Comparison of ENCODE assay signal across 10 mouse cellular contexts in the genomic region with DNA sequence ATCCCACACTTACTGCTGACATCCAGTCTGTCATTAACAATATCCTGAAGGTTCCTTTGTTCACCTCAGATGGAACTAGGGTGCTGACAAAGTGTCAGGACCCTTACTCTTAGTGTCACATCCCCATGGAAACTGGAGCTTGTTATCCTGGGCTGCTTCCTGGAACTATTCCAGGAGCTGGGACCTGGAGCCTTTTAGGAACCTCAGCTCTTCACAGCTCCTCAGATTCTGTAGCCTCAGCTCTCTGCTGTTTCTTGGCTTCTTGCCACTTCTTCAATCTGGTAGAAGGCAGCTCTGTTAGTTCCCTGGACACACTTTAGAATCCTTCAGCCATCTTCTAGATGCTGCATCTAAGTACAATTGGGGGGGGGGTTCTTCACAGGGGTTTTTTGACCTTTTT.
DNase-seq lines count a peak whose midpoint lies in the region; ATAC-seq and TF ChIP-seq lines count a peak whose summit lies in the region.
"Had no signal": no experiment of that assay in that cellular context is flagged by ENCODE, and none has a peak within 500 bp of the region (broad histone marks: within the 10 kb centered on the region; RNA-seq: fewer than 3 reads in every experiment).

No protein-coding gene starts in this region.

- no peaks in the 10 kb centered on the region for H3K9me3 ChIP-seq in hindbrain, postnatal 0 days (ENCODE audit: low read length)
- no peaks in the 10 kb centered on the region for H3K9me3 ChIP-seq in hindbrain, embryonic 10.5 days
- H3K9me3 ChIP-seq in neural tube, embryonic 14.5 days (ENCODE audit: control insufficient read depth, low read length), result no peaks in the 10 kb centered on the region
- H3K9me3 ChIP-seq in limb, embryonic 14.5 days (ENCODE audit: control insufficient read depth, low read length), result no peaks in the 10 kb centered on the region

- no peaks in the 10 kb centered on the region for H3K36me3 ChIP-seq in hindbrain, postnatal 0 days (ENCODE audit: insufficient read depth, low read length)
- no peaks in the 10 kb centered on the region for H3K36me3 ChIP-seq in hindbrain, embryonic 10.5 days
- no peaks in the 10 kb centered on the region for H3K36me3 ChIP-seq in neural tube, embryonic 14.5 days (ENCODE audit: control insufficient read depth, insufficient read depth, low read length)
- no peaks in the 10 kb centered on the region for H3K36me3 ChIP-seq in limb, embryonic 14.5 days (ENCODE audit: control insufficient read depth, insufficient read depth, low read length)

- peak; percentile 72 for ATAC-seq in hindbrain, postnatal 0 days
- ATAC-seq in neural tube, embryonic 14.5 days (ENCODE audit: low read depth), result peak; percentile 69; the same call in 1 of the 2 replicates
- peak; percentile 78 for ATAC-seq in limb, embryonic 14.5 days (ENCODE audit: low FRiP score, low read depth)

- TF ChIP-seq POLR2A in limb, embryonic 14.5 days (IDR thresholded peaks at IDR 0.05; ENCODE audit: borderline replicate concordance, extremely low read depth, insufficient read depth, insufficient read length), result no peak

- H3K27ac ChIP-seq in hindbrain, postnatal 0 days, result no peak overlapping the region
- no peak overlapping the region for H3K27ac ChIP-seq in hindbrain, embryonic 10.5 days
- no peak overlapping the region for H3K27ac ChIP-seq in neural tube, embryonic 14.5 days (ENCODE audit: low read depth, low read length)
- H3K27ac ChIP-seq in limb, embryonic 14.5 days (replicated peaks; ENCODE audit: low read depth, low read length), result no peak overlapping the region

- H3K4me1 ChIP-seq in hindbrain, postnatal 0 days (ENCODE audit: insufficient read depth, low read length), result no peaks in the 10 kb centered on the region
- H3K4me1 ChIP-seq in hindbrain, embryonic 10.5 days (replicated peaks), result no peaks in the 10 kb centered on the region
- no peaks in the 10 kb centered on the region for H3K4me1 ChIP-seq in neural tube, embryonic 14.5 days (ENCODE audit: control insufficient read depth, insufficient read depth, low read length)
- no peaks in the 10 kb centered on the region for H3K4me1 ChIP-seq in limb, embryonic 14.5 days (ENCODE audit: control insufficient read depth, insufficient read depth, low read length)

- H3K27me3 ChIP-seq in hindbrain, postnatal 0 days (ENCODE audit: insufficient read depth, low read length), result no peaks in the 10 kb centered on the region
- no peaks in the 10 kb centered on the region for H3K27me3 ChIP-seq in hindbrain, embryonic 10.5 days (ENCODE audit: insufficient read depth, poor library complexity, severe bottlenecking)
- H3K27me3 ChIP-seq in neural tube, embryonic 14.5 days (ENCODE audit: control insufficient read depth, insufficient read depth, low read length), result no peaks in the 10 kb centered on the region
- H3K27me3 ChIP-seq in limb, embryonic 14.5 days (ENCODE audit: control insufficient read depth, insufficient read depth, low read length), result no peaks in the 10 kb centered on the region

- H3K4me2 ChIP-seq in hindbrain, postnatal 0 days (ENCODE audit: low read depth, low read length), result no peak overlapping the region
- no peak overlapping the region for H3K4me2 ChIP-seq in neural tube, embryonic 14.5 days (ENCODE audit: low read depth, low read length)
- no peak overlapping the region for H3K4me2 ChIP-seq in limb, embryonic 14.5 days (replicated peaks; ENCODE audit: low read depth, low read length, severe bottlenecking)

- no peak for TF ChIP-seq CTCF in hindbrain, postnatal 0 days (IDR thresholded peaks at IDR 0.05; ENCODE audit: low read depth)

- no peak overlapping the region for H3K9ac ChIP-seq in hindbrain, postnatal 0 days (replicated peaks; ENCODE audit: low read length)
- H3K9ac ChIP-seq in neural tube, embryonic 14.5 days (replicated peaks; ENCODE audit: low read depth, low read length), result no peak overlapping the region
- no peak overlapping the region for H3K9ac ChIP-seq in limb, embryonic 14.5 days (ENCODE audit: low read depth, low read length, severe bottlenecking)

- peak; percentile 76 for DNase-seq in hindbrain, postnatal 0 days (ENCODE audit: low spot score)
- no peak for DNase-seq in hindbrain, embryonic 10.5 days (ENCODE audit: low spot score)
- DNase-seq in neural tube, embryonic 10.5 days (ENCODE audit: extremely low spot score, low spot score), result no peak
- DNase-seq in cerebellum, postnatal 25 days, result peak; percentile 49 to 61
- DNase-seq in limb, embryonic 14.5 days (ENCODE audit: low spot score), result peak; percentile 52
- DNase-seq in embryo, embryonic 9.5 days (ENCODE audit: extremely low spot score), result no peak
- DNase-seq in lung, postnatal 36 days, result no peak
- DNase-seq: gastrocnemius, postnatal 14 days; heart, postnatal 14 days had no signal

- H3K4me3 ChIP-seq in hindbrain, postnatal 0 days (ENCODE audit: low read length), result no peak overlapping the region
- no peak overlapping the region for H3K4me3 ChIP-seq in hindbrain, embryonic 10.5 days
- H3K4me3 ChIP-seq in neural tube, embryonic 14.5 days (ENCODE audit: low read depth, low read length), result no peak overlapping the region
- H3K4me3 ChIP-seq in limb, embryonic 14.5 days (replicated peaks; ENCODE audit: low read length), result no peak overlapping the region

Comparison
In these comparisons a context has a peak if more than half of its experiments do, and no peak if none do; other contexts are left out.
1. DNase-seq: peak in hindbrain, postnatal 0 days (single experiment), cerebellum, postnatal 25 days (2 of 2) and limb, embryonic 14.5 days (single experiment); none in hindbrain, embryonic 10.5 days (single experiment), neural tube, embryonic 10.5 days (single experiment), embryo, embryonic 9.5 days (single experiment) and lung, postnatal 36 days (single experiment).
2. Peak in every context shown above with its lines, with median percentiles within 50 percentile points of each other: ATAC-seq.